Mouse (Mus musculus) lung, postnatal 4 days (tissue): Measurements from ENCODE around the gene Apba3.

Source experiments
- DNase-seq, 2 experiments: peaks; one replicate each; pipeline ENCODE4 v3.0.0; 2021

Apba3 gene

DNA sequence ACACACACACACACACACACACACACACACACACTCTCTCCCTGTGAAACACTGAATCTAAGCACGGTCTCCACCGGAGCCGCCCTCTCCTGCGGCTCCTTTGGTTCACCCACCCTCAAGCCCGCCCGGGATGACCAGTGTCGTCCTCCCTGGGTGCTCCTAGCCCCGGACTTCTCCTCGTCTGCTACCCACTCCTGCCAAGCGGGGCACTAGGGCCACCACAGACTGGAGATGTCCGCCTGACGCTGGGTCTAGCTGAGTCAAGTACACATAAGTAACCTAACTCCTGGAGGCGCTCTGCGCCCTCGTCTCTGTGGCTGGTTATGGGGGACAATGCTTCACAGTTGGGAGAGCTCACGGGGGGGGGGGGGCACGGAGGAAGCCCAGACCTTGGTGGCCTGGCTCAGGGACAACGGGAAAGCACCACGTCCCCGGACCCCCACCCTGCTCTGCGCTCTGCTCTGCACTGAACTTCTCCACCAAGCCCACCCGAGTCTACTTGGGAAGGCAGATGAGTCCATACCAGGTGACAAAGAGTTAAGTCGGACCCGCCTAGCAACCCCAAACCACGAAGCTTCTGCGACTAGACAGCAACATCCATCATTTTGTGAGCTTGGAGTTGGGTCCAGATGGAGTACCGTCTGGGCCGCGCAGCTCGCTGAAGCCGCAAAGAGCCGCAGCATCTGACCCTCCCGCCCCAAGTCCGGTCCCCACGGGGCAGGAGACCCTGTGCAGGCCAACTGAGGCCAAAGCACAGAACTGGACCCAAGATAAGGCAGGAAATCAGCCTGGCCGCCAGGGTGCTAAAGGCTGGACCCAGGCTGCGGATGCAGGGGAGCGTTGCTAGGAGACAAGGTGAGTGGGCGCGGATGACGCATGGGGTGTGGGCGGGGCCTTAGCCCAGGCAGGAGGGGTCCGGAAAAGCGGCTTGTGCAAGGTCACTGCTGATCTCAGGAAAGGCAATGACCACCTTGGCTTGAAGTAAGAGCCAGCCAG is 14.0 kb upstream of the Apba3 start, which contains the start of gene Matk:
Matk (plus strand) TSS at position 512 of the 996 bp plus-strand sequence.
- peak in 1 of 2 experiments; percentile 35 for DNase-seq

DNA sequence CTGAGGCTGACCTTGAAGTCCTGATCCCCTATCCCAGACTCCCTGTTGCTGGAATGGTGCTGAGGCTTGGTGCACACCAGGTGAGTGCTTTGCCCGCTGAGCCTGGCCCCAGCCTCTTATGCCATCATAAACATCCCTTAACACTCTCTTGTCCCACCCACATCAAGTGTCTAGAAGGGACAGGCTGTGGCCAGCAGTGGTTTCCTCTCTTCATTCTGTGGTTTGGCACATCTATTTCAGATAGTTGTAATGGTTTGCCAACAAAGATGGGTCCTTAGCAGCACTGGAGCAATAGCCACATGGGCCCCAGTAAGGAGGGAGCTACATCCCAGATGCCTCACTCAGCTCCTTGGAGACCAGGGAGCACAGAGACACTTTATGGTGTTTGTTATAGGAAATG is 11.9 kb upstream of the Apba3 start:
- DNase-seq = no peak

DNA sequence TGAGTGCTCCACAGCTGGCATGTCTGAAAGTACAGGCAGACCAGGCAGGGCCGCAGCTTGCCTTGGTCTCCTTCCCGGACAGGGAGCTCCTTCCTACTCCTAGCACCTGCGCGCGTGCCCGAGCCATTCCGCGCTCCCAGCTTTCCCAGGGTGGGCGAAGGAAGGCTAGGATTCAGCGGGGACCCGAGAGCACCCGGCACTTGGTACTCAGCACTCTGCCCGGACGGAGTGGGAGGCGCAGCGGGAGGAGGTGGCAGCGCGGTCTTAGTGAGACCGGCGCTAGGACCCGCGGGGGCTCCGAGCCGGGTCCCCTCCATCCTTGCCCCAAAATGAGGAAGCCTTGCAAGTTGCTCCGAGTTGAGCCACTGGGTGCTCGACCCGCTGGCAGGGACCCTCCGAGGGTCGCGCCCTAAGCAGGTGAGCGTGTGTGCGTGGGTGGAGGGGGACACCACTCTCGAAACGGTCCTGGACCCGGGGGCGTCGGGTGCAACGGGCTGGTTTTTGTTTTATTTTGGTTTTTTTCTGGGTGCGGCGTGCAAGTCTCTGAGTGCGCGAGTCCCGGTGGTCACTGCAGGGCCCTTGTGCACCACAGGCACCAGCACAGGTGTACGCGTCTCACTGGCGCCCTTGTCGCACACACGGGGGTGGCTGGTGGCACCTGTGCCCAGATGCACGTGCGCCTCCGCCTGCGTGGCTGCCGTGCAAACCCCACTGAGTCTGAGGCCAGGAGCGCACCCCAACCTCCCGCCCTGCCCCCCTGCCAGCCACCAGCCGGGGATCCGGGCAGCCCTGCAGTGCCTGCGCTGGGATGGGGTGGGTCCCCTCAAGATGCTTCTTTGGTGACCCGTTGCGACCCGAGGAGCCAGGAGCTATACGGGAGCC is 9.4 kb upstream of the Apba3 start:
- no peak for DNase-seq

DNA sequence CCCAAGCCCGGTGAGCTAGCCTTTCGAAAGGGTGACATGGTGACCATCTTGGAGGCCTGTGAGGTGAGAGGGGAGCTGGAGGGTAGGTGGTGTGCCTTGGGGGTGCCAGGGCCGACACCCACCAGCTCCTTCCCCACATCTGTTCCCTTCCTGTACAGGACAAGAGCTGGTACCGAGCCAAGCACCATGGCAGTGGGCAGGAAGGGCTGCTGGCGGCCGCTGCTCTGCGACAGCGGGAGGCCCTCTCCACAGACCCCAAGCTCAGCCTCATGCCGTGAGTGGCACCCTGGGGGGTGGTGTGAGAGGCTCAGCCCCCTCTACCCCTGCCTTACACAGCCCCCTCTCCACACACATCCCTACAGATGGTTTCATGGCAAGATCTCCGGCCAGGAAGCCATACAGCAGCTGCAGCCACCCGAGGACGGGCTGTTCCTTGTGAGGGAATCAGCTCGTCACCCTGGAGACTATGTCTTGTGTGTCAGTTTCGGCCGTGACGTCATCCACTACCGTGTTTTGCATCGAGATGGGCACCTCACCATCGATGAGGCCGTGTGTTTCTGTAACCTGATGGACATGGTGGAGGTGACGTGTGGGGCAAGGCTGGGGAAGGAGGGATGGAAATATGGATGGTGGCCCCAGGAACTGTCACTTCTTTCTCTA is 7.4 kb upstream of the Apba3 start:
- DNase-seq = no peak

DNA sequence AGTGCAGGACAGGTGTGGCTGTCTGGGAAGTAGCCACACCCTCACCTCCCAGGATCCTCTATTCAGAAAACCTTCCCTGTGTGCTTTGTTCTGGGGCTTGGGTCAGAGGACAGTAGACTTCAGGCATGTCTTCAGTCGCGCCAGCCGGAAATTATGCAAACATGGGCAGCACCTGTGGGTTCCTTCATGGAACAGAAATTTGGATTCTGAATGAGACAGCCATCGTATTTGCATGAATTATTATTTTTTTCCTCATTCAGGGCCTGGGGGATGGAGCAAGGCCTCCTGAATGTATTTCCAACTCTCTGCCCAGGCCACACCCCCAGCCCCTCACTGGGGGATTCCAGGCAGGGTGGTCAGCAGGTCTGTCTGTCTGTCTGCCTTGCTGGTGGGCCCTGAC is 5.7 kb upstream of the Apba3 start:
- no peak for DNase-seq

DNA sequence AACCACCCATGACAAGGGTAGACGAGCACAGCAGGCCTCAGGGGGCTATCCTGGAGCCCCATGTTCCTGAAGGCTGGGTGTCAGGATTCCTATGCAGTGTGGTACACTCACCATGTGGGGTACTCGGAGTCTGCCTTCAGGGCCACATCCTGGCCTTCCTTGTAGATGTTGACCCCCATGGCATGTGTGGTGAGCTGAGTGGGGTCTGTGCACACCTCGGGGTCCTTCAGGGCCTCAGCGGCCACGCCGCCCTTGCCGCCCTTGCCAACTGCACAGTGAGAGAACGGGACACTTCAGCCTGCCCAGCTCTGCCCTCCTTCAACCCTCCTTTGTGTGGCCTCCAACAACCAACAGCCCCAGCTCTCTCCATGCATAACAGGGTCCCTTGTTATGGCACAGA is 1.2 kb upstream of the Apba3 start:
- no peak for DNase-seq

DNA sequence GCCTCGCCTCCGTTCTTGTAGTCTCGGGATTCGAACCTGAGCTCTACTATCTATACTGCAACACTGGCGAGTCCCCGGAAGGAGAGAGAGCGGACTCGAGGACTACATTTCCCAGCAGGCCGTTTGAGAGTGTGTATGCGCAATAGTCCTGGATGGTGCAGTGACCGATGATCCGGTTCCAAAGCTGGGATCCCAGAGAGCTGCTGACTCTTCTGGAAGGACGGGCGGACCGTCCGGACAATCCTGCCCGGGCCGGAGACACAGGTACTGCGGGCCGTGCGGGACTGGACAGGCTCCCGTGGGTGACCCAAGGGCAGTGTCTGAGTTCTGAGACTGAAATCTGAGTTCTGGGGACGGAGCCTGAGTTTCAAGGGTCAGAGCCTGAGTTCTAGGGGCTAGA is 1.3 kb downstream of the Apba3 start:
- DNase-seq = peak; percentile 85 to 86

DNA sequence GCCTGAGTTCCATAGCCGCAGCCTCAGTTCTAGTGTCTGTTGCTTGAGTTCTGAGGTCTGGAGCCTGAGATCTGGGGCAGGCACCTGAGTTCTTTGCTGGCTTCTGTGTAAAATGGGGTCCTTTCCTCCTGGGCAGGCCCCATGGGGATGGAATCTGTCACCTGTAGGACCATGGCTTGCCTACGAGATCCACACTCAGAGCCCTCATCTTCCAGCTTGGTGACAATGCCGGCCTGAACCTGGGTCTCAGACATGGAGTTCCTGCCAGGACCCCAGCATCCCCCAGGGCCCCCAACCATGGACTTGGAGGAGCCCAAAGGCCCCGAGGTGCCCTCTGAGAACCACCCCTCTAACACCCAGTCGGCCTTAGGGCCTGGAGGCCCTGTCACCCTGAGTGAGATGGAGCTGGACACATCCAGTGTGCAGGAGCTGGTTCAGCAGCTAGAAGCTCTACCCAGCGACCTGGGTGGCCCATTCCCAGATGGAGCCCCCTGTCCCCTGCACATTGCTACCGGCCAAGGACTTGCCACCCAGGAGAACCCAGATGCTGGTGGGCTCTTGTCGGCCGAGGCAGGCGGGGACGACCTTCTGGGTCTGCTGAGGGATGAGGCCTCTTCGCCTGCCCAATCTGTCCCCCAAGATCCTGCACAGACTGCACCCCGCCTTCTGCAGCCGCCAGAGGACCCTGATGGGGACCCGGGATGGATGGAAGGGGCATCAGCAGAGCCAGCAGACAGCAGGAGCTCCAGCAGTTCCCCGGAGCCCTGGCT is 2.1 kb downstream of the Apba3 start:
- DNase-seq = no peak

DNA sequence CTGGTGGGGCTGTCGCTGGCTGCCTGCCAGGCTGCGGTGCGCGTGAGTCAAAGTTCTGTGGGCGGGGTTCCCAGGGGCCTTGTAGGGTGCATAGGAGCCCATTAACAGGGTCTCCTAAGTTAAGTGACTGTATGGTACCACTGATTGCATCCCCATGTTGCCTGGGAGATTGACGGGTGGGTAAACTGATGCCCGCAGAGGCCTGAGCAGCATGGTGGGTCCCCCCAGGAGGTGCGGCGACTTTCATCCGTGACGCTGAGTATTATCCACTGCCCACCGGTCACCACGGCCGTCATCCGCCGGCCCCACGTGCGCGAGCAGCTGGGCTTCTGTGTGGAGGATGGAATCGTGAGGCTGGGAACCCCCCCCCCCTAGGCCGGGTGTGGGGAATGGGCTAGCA is 5.6 kb downstream of the Apba3 start:
- DNase-seq = no peak

DNA sequence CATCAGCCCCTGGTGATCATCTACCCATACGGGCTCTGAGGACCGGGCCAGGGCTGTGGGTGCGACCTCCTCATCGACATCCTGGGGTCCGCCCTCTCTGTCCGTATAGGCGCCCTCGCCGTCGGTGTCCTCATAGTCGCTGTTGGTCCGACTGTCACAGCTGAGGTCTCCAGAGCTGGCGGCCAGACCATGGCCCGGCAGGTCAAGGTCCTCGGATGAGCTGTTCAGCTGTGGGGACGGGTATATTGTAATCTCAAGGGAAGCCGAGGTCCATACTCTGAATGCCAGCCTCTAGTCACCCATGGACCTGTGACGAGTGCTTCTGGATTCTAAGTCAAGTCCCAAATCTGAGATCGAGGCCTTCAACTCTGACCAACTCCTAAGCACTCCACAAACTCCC is 7.1 kb downstream of the Apba3 start:
- DNase-seq = no peak

DNA sequence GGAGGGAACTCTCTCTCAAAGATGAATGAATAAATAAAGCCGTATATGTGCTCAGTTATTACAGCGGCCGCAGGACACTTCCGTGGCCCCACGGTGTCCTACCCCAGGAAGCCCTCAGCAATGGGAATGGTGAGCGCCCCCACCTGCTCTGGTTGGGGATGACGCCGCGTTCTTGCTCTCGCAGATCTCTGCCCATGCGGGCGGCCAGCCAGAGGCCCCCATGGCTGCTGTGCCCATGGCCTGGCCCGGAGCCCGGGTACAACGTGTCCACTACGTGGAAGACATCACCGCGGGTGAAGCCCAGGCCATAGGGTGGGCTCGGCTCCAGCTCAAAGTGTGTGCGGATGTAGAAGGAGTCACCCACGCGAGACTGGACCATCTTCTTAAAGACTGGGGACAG is 10.9 kb downstream of the Apba3 start:
- DNase-seq = no peak

DNA sequence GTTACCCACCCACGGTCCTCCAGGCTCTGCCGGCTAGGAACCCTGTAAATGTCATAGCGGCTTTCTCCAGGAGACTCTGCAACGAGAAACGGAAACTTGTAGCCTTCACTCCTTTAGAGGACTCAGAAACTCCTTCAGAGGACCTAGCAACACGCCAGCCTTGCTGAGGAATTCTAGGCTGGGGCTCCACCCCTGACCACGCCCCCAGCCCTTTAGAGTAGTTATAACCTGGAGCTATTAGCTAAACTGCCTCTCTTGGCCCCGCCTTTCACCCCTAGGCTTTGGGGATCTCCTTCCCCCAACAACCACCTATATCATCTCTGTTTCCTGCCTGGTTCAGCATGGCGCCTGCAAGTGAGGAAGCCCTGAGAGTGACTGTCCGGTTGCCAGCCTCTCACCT is 12.7 kb downstream of the Apba3 start:
- DNase-seq = peak in 1 of 2 experiments; percentile 54

DNA sequence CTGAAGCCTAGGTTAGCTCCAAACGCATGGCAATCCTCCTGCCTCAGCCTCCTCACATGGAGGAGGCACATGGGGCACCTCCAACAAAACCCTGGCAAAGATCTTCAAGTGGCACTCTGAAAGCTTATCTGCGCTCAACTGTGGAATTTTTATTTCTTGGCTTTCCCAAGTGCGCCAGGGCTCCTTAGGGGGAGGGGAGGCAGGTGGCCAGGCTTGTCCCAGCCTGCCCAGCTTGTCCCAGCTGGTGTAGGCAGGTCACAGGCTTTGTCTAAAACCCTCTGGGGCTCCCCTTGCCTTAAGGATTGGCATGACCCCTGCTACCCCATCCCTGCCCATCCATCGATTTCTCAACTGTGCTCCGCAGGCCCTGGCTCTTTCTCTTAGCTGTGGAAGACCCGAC is 17.4 kb downstream of the Apba3 start:
- DNase-seq = peak in 1 of 2 experiments; percentile 22

DNA sequence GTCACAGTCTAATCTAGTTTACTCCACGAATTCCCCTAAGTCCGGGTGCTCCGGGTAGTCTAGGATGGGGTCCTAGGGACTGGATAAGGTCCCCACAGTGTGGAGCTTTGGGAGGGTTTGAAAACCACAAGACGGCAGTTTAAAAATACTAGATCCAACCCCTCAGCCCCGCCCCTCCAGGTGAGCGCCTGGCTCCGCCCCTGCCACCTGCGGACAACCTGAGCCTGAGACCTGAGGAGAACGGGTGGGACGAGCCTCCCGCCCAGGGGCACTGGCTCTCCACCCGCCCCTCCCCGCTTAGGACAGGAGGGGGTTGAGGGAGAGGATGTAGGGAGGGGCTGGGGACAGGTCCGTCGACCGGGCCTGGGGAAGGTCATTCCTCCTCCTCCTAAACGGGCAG is 18.0 kb downstream of the Apba3 start:
- peak; percentile 68 to 83 for DNase-seq

DNA sequence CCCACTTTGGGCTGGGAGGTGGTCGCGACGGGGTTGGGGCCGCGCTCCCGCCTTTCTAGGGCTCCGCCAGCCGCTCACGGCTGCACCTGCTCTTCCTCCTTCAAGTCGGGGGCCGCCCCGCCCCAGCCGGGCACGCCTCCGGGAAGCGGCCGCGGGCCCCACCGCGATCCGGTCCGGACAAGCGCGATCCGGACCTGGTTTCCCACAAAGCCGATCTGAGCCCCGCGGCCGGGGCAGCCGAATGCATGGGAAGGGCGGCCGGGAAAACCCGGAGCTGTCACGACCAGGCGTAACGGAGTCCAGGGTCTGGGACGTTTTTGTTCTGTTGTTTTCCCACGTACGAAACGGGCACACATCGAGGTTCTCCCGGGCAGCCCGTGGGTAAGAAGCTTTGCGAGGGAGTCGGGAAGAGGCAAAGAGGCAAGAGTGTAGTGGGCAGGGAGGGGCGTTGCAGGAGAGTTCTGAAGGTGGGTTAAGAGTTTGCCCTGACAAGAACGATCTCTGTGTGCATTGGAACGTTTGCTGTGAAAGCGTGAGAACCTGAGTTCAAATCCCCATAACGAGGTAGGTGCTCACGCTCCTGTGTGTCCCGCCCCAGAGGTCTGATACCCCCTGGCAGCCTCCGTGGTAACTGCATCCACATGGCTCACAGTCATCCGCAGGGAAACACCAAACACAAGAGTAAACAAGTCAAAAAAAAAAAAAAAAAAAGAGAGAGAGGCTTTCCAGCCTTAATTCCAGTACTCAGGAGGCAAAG is 19.1 kb downstream of the Apba3 start:
- peak; percentile 94 to 95 for DNase-seq

DNA sequence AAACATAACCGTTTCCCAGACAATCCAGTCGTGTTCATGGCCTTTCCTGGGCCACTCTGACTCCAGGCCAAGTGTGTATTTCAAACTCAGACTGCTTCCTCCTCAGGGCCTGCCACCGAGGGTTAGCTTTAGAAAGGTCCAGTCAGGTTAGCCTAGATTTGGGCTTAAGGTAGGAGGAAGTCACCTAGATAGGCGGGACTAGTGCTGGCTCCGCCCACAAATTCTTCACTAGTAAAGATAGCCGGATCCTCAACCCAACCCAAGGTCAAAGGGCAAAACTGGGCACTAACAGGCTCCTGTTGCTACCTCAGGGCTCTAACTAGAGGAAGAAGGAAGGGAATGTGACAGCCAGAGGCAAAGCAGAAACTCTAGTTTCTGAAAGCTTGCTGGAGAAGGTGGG is 19.8 kb downstream of the Apba3 start:
- DNase-seq = peak in 1 of 2 experiments; percentile 45

DNA sequence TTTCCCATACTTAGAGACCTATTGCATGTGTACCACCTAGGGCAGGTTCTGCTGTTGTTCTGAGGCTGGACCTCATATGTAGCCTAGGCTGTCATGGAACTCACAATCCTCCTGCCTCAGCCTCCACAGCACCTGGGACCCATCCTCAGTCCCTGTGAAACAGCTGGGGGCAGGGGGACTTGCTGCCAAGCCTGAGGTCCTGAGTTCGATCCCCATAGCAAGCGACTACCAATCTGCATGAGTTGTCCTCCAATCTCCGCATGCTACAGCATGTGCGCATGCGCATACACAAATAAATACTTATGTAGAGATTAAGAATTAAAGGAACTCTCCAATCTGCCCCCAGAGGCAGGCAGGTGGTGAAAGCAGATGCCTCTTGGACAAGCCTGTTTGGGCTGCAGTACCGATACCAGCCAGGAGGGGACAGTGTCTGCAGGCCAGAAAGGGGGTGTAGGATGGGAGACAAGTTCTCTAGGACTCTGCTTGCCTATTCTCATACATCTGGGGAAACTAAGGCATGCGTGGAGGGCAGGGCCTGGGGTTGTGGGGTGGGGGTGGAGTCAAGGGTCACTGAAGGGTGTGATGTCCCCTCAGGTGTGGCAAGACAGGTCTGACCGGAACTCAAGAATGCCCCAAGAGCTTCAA is 20.9 kb downstream of the Apba3 start:
- DNase-seq = peak; percentile 69 to 83

DNA sequence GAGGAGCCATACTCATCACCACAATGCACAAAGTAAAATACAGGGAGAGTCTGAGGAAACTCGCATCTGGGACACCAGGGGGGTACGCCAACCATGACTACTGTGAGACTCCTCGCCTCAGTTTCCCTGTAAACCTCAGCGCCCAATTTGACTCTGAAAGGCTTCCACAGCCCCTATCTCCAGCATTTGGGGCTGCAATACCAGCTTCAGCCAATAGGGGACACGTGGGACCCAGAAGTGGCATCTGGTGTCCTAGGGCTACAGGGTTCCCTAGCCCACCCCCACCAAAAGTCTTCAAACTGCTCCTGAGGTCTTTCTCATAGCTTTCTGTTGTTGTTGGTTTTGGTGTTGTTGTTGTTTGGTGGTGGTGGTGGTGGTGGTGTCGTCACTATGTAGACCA is 21.8 kb downstream of the Apba3 start:
- DNase-seq = peak in 1 of 2 experiments; percentile 68

DNA sequence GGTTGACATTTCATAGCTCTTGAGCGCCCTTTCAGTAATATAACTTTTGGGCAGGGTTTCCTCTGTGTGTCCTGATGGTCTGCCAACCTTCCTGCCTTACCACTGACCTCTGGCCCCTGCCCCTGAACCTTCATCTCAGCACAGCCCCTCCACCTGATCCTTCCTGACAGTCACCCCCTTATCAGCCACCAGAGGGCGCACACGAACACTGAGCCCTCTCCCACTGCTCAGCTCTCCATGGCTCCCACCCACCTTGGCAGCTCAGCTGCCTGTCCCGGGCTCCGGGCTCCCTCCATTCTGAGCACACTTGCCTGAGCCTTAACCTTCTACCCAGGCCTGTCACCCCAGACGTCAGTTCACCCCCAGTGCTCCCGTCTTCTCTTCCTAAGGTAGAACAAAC is 22.5 kb downstream of the Apba3 start:
- DNase-seq = peak; percentile 76 to 77

DNA sequence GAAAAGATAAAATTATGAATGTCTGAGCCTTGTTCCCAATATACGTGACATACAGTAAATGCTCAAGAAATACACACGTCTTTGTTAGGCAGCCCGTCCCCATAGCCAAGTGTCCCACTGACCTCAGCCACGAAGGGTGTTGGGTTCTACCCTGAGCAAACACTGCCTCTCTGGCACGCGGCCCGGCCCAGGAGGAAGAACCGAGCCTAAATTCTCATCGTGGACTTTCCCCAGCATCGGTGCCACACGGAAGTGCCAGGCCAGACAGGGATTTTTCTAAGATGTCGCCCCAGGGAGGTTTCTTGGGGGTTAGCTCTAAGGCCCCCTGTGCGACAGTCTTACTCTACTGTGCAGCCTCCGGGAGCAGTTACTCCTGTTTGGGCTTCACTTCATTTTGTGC is 23.1 kb downstream of the Apba3 start:
- peak; percentile 44 to 69 for DNase-seq
